Mouse (Mus musculus): ENCODE data around the gene Fut4.

DNA sequence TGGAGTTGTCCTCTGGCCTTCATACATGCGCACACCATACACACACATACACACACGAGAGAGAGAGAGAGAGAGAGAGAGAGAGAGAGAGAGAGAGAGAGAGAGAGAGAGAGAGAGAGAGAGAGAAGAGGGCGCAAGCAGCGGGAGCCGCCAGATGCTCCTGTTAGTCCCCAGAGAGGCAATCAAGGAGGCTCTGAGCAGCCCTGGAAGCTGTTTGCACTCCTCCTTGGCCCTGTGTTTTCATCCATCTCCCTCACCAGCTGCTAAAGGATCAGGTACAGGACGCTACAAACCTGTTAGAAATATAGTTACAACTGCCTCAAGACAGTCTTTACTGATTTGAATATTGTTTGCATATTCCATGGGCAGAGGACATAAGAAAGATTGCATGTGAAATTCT, 17.6 kb upstream of the Fut4 start:
- TF ChIP-seq CTCF (IDR thresholded peaks at IDR 0.05; ENCODE audit: insufficient read depth, low read depth, low read length): no peak
- TF ChIP-seq POLR2A (IDR thresholded peaks at IDR 0.05; ENCODE audit: insufficient read depth, low read depth, low read length): no peak

Data from olfactory bulb, adult 2 months (tissue).